Mouse (Mus musculus) liver, postnatal 0 days (tissue): ENCODE data around the gene Dock4. TPM values are rescaled to one million over a fixed set of nuclear protein-coding genes. Genes with fewer than 3 reads are reported as not detected.
A peak's percentile ranks its signal among the peaks of the same experiment; 100 is the strongest.

Source experiments
- ATAC-seq: fragments of 200-750 bp; cut with Nextera tagmentation; 2 replicates; pipeline ENCODE4 v1.8.0; 2017; ENCODE audit warnings: mild to moderate bottlenecking, moderate library complexity
- DNase-seq: peaks from one replicate; pipeline ENCODE4 v3.0.0-alpha.2; 2016
- H3K27ac ChIP-seq: fragments of 300-500 bp; sonication (generic); 2 replicates; pipeline ENCODE4 v1.5.1; 2014; ENCODE audit warnings: antibody characterized with exemption, moderate library complexity, mild to moderate bottlenecking, low read depth
- H3K27me3 ChIP-seq: fragments of 300-500 bp; sonication (generic); 2 replicates; pipeline ENCODE4 v1.6.1; 2014; ENCODE audit warnings: low read length, control low read depth, mixed read lengths; ENCODE audit not compliant: insufficient read depth
- H3K36me3 ChIP-seq: fragments of 300-500 bp; sonication (generic); replicated peaks from 2 replicates; pipeline ENCODE4 v1.6.1; 2014; ENCODE audit warnings: mild to moderate bottlenecking, control low read depth, low read length, moderate library complexity, mixed read lengths; ENCODE audit not compliant: insufficient read depth
- H3K4me1 ChIP-seq: fragments of 300-500 bp; sonication (generic); 2 replicates; pipeline ENCODE4 v1.6.1; 2014; ENCODE audit warnings: antibody characterized with exemption, mild to moderate bottlenecking, control low read depth; ENCODE audit not compliant: insufficient read depth
- H3K4me2 ChIP-seq: fragments of 300-500 bp; sonication (generic); 2 replicates; pipeline ENCODE4 v1.6.1; 2014; ENCODE audit warnings: low read depth, mild to moderate bottlenecking, low read length, moderate library complexity, mixed read lengths
- H3K4me3 ChIP-seq: fragments of 300-500 bp; sonication (generic); 2 replicates; pipeline ENCODE4 v1.5.1; 2014; ENCODE audit warnings: low read depth, low read length
- H3K9ac ChIP-seq: fragments of 300-500 bp; sonication (generic); replicated peaks from 2 replicates; pipeline ENCODE4 v1.6.1; 2014; ENCODE audit warnings: mild to moderate bottlenecking, moderate library complexity
- H3K9me3 ChIP-seq: fragments of 300-500 bp; sonication (generic); 2 replicates; pipeline ENCODE4 v1.6.1; 2016; ENCODE audit warnings: mild to moderate bottlenecking, control low read depth, low read length, mixed read lengths
- CTCF ChIP-seq: sonication (generic); IDR thresholded peaks from 2 replicates; pipeline ENCODE4 v1.5.1; 2016; ENCODE audit warnings: antibody characterized with exemption, low read depth
- EP300 ChIP-seq: IDR thresholded peaks from 2 replicates; pipeline ENCODE4 v1.6.1; 2016; ENCODE audit warnings: antibody characterized with exemption, low read depth, mild to moderate bottlenecking
- WGBS: fragments of 180-500 bp; shearing (Covaris S2); extraction: QIAGEN DNeasy Blood & Tissue Kit; methylation state at CpG from one replicate; pipeline ENCODE4 v1.1.7; 2014; ENCODE audit not compliant: insufficient replicate concordance; 5-methylcytosine and 5-hydroxymethylcytosine counted together
- polyA plus RNA-seq: library from polyadenylated mRNA; unstranded; fragments of >200 nt; fragmentation: Nextera tagmentation; extraction: Ambion mirVana; gene quantifications from 2 replicates; pipeline ENCODE4 v1.2.1, GENCODE M21; 2015

Gene Dock4
- polyA plus RNA-seq, 1 experiment from 2014 or later, result 1.3 TPM

GRCm38 (mm10) chr12:40838940-40839339, 393.2 kb downstream of the Dock4 start:
- H3K9ac ChIP-seq, result no peak overlapping the region
- no peak overlapping the region for H3K27ac ChIP-seq
- H3K36me3 ChIP-seq, result no peaks in the 10 kb centered on the region
- H3K4me2 ChIP-seq, result no peak overlapping the region
- no peaks in the 10 kb centered on the region for H3K9me3 ChIP-seq
- no peaks in the 10 kb centered on the region for H3K27me3 ChIP-seq
- no peak overlapping the region for H3K4me3 ChIP-seq
- TF ChIP-seq EP300 (no peak), CTCF (no peak)
- peaks cover 8% of the 10 kb centered on the region for H3K4me1 ChIP-seq
- ATAC-seq (no peak), DNase-seq (no peak)
- WGBS, result 81% methylated on average over 5 of the region's 5 CpGs

GRCm38 (mm10) chr12:40839817-40840216, 394.1 kb downstream of the Dock4 start:
- H3K9me3 ChIP-seq, result no peaks in the 10 kb centered on the region
- DNase-seq (no peak), ATAC-seq (no peak)
- TF ChIP-seq EP300 (no peak), CTCF (no peak)
- 65% methylated on average over 4 of the region's 4 CpGs for WGBS
- no peaks in the 10 kb centered on the region for H3K36me3 ChIP-seq
- no peaks in the 10 kb centered on the region for H3K27me3 ChIP-seq
- no peak overlapping the region for H3K27ac ChIP-seq
- no peak overlapping the region for H3K4me2 ChIP-seq
- peaks cover 9% of the 10 kb centered on the region for H3K4me1 ChIP-seq
- no peak overlapping the region for H3K4me3 ChIP-seq
- H3K9ac ChIP-seq, result no peak overlapping the region

- Histone ChIP-seq H3K4me3 (no peak overlapping the region), H3K36me3 (no peaks in the 10 kb centered on the region), H3K27ac (no peak overlapping the region), H3K27me3 (no peaks in the 10 kb centered on the region), H3K4me1 (peaks cover 9% of the 10 kb centered on the region), H3K9ac (no peak overlapping the region), H3K4me2 (peak overlapping the region; percentile 19; the same call in 1 of the 2 replicates), H3K9me3 (no peaks in the 10 kb centered on the region)
- DNase-seq (no peak), ATAC-seq (peak; percentile 69)
- WGBS, result 77% methylated on average over 10 of the region's 10 CpGs
- no peak for TF ChIP-seq EP300
- peak; percentile 69 for TF ChIP-seq CTCF
Measured at GRCm38 (mm10) chr12:40842251-40842988, 396.7 kb downstream of the Dock4 start.

- DNase-seq (no peak), ATAC-seq (no peak)
- no peak overlapping the region for H3K4me3 ChIP-seq
- no peaks in the 10 kb centered on the region for H3K27me3 ChIP-seq
- no peaks in the 10 kb centered on the region for H3K36me3 ChIP-seq
- H3K27ac ChIP-seq, result no peak overlapping the region
- peak overlapping the region; percentile 19; the same call in 1 of the 2 replicates for H3K4me2 ChIP-seq
- no peaks in the 10 kb centered on the region for H3K9me3 ChIP-seq
- WGBS, result 75% methylated on average over 5 of the region's 5 CpGs
- H3K4me1 ChIP-seq, result peaks cover 9% of the 10 kb centered on the region
- H3K9ac ChIP-seq, result no peak overlapping the region
- TF ChIP-seq EP300 (no peak), CTCF (no peak)
Measured at GRCm38 (mm10) chr12:40842991-40843390, 397.2 kb downstream of the Dock4 start.

GRCm38 (mm10) chr12:40843474-40844080, 397.8 kb downstream of the Dock4 start:
- TF ChIP-seq CTCF (no peak), EP300 (no peak)
- no peaks in the 10 kb centered on the region for H3K36me3 ChIP-seq
- H3K4me2 ChIP-seq, result no peak overlapping the region
- no peak overlapping the region for H3K9ac ChIP-seq
- DNase-seq, result no peak
- H3K9me3 ChIP-seq, result no peaks in the 10 kb centered on the region
- H3K27me3 ChIP-seq, result no peaks in the 10 kb centered on the region
- H3K4me1 ChIP-seq, result peaks cover 9% of the 10 kb centered on the region
- 70% methylated on average over 3 of the region's 3 CpGs for WGBS
- ATAC-seq, result no peak
- no peak overlapping the region for H3K27ac ChIP-seq
- H3K4me3 ChIP-seq, result no peak overlapping the region

GRCm38 (mm10) chr12:40844324-40844723, 398.6 kb downstream of the Dock4 start:
- H3K4me1 ChIP-seq, result peaks cover 9% of the 10 kb centered on the region
- H3K9me3 ChIP-seq, result no peaks in the 10 kb centered on the region
- WGBS, result 87% methylated on average over 22 of the region's 22 CpGs
- no peak overlapping the region for H3K4me2 ChIP-seq
- H3K4me3 ChIP-seq, result no peak overlapping the region
- H3K27ac ChIP-seq, result no peak overlapping the region
- no peaks in the 10 kb centered on the region for H3K36me3 ChIP-seq
- no peak overlapping the region for H3K9ac ChIP-seq
- ATAC-seq (no peak), DNase-seq (no peak)
- no peaks in the 10 kb centered on the region for H3K27me3 ChIP-seq
- no peak for TF ChIP-seq CTCF
- no peak for TF ChIP-seq EP300
